Mouse (Mus musculus) activated CD4-positive, CD25-positive, alpha-beta regulatory T cell, adult 4 months (primary cell): ENCODE results near the gene Vav2. TPM values are rescaled to one million over a fixed set of nuclear protein-coding genes. Genes with fewer than 3 reads are reported as not detected.
A peak's percentile ranks its signal among the peaks of the same experiment; 100 is the strongest.

Experiments used
- ATAC-seq: one replicate; pipeline ENCODE4 v1.8.0; 2017
- polyA plus RNA-seq, 2 experiments: library from polyadenylated mRNA; unstranded; fragments of 100-300 nt; shearing (Covaris generic); gene quantifications; one replicate each; pipeline ENCODE4 v1.2.1; 2017

The Vav2 gene
- polyA plus RNA-seq, 2 experiments from 2014 or later: 5.8 to 8.3 TPM

DNA sequence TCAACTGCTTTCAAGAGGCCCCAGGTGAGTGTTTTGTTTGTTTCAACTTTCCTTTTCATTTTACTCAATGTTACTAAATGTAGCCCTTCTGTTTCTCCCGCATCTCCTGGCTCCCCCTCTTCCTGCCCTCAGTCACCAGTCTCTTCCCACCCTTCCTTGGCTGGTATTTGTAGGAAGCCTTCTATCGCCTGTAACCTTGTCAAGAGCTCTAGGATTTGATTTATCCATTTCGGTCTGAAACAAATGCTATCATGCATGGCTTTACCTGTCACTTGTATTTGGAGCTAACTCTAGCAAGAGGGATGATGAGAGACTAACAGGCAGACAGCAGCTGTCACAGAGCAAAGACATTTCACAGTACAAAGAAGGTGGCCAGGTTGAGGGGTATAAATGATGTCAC is 18.6 kb downstream of the Vav2 start:
- no peak for ATAC-seq

DNA sequence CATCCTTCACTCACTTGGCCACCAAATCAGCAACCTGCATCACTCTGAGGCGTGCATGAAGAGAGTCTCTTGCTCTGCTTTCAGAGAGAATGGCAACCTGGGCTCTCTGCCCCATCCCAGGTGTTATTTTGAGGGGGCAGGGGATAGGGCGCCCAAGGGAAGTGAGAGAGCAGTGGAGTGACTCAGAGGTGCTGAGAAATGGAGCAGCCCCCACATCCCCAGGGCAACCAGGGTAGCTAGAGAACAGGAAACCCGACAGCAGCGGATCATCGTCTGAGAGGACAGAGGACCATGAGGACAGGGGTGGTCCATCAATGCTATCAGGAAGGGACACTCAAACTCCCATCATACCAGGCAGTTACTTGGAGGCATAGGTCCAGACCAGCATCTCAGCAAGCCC is 19.9 kb downstream of the Vav2 start:
- ATAC-seq: no peak

DNA sequence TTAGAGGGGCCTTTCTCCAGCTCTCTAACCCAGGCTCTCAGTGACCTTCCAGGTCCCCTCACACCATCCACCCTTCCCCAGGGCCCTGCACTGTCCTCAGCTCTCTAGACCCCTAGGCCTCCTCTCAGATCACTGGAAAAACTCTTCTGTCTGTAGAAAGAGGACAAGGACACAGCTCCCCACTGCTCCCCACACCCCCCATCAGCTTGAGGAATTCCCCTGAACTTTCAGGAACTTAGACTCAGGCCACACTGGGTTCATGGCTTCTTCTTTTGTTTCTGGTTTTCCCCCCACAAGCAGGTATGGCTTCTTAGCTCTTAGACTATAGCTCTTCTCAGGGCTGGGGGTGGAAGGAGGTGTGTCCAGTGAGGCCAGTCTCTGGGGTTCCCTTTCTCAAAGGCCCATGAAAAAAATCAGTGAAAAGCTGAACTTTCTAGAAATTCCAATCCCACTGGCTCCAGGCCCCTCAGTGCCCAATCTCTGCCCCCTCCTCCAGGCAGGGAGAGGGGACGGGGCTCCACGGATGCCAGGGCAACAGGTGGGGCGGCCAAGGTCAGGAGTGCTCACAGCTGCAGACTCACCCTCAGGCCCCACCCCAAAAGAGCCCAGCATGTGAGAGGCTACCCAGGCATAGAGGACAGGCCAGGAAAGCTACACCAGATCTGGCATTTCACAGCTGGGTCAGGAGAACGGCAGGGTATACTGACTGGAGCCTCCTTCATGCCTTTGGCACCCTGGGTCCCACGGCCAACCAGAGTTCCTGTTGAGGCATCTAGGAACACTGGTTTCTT is 21.5 kb downstream of the Vav2 start:
- no peak for ATAC-seq

DNA sequence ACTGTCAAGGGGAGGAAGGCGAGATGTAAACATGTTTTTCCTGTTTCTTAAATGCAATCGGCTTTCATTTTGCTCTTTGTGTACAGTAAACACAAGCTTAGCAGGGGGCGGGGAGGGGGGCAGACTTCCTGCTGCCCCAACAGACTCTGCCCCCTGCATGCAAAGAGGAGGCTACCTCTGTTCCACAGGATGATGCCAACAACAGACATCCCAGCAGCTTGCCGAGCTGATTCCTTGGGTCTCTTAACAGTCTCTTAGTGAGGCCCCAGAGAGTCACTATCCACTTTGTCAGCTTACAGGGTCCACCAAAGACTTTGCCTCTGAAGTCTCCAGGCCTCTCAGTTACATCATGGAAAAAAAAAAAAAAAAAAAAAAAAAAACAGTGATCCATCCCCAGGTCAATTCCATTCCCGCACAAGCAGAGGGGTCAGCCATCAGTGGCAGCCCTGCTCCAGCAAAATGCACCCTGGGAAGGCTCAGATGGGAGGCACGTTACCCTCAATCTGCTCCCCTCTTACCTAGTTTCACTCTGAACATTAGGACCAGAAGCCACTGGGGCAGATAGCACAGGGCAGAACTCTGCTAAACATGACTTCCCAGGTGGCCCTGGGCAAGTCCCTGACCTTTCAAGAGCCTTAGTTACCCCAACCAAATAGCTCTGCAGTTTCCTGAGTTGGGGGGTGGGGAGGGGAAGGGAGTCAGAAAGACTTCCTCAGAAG is 22.3 kb downstream of the Vav2 start:
- ATAC-seq: peak; percentile 72

DNA sequence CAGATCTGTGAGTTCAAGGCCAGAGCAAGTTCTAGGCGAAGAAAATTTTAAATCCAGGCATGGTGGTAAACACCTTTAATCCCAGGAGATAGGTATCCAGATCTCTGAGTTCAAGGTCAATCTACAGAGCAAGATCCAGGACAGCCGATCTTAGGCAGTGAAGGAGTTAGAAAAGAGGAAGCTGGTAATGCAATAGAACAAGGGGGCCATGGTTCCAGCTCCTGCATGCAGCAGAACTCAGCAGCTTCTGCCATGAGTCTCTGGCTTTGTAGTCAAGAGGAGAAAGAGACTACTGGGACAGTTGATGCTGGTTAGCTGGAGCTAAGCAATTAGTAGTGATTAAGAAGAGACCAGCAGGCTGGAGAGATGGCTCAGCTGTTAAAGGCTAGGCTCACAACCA is 25.3 kb downstream of the Vav2 start:
- ATAC-seq: no peak

DNA sequence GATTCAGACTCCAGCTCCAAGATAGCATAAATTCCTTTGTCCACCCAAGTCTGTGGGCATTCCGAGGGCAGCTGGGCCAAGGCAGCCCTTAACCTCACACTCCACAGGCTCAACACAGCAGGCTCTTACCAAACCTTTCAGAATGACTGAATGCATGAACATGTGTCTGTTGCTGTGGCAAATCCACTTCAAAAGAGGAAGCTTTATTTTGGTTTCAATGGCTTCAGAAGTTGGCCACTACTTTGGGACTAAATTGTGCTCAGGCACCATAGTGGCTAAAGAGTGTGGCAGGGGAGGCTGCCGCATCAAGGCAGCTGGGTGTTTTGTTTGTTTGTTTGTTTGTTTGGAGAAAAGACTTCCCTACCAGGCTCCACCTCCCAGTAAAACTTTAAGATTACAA is 26.8 kb downstream of the Vav2 start:
- no peak for ATAC-seq

DNA sequence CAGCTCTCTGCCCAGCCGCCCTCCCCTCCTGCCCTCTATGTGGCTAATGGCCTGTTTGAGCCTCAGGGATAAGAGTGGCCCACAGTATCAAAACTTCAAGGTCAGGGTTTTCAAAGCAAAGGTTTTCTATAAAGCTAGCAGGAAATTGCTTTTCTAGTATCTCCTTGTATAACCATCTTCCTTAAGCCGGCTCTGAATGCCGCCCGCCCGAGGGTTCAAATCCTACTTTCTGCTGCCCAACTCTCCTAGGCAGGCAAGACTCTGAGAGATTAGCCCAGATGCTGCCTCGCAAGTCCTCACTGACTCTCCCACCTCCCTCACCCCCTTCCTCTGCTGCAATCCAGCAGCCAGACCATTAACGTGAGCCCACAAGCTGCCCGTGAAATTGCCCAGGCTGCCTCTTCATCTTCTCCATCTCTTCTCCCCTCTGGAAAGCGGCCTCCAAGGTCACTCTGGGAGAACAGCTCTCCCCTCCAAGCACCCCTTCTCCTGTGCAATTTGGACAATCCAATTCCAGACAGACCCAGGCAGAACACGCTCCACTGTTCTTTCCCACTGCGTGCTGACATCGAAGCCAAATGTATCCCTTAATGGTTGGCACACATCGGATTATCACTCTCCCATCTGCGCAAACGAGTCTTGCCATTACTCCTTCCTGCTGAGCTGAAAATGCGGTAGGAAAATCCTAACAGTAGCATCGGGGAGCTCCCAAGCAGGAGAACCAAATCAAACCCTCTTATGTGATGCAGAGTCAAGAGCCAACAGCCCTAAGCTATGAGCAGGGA is 30.0 kb downstream of the Vav2 start:
- no peak for ATAC-seq

DNA sequence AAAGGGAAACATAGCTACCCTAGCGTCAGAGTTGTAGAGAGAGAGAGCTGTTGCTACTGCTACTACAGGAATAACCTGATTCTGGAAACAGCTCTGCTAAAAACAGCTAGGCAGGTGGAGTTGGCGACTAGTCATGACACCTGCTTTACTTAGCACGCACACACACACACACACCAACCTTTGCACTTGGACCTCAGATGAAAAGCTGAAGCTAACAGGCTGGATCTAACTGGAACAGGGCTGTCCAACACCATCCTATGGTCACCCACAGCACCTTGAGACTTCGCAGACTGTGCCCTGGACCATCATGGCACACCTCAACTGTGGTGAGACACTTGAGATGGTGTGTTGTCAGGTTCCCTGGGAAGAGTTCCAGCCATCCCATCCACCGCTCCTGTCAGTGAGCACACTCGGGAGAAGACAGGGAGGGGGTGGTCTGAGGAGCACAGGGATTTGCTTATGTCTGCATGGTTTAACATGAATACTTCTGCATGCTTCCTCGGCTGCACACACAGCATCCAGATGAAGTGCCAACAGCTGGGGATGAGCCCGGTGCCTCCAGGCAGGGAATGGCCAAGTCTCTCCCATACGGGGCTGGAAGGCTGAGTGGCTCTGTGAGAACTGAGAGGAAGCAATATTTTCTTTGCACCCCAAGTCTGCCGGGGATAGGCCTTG is 32.5 kb downstream of the Vav2 start:
- no peak for ATAC-seq

DNA sequence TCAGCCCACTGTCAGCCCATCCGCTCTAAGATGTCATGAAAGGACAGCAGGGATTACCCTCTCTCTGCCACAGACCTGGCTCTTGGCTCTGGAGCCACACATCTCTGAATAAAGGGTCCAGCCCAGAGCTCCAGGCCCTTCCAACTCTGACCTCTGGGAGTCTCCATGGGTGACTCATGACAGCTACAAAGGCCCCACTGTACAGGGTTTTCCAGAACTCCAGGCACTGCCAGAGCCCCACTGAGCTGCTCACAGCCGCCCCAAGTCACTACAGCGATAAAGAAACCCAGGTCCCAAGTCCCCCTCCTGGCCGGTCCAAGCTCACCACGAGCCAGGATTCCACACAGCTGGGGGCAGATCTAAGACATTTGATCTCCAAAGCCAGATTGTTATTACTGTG is 34.6 kb downstream of the Vav2 start:
- no peak for ATAC-seq

DNA sequence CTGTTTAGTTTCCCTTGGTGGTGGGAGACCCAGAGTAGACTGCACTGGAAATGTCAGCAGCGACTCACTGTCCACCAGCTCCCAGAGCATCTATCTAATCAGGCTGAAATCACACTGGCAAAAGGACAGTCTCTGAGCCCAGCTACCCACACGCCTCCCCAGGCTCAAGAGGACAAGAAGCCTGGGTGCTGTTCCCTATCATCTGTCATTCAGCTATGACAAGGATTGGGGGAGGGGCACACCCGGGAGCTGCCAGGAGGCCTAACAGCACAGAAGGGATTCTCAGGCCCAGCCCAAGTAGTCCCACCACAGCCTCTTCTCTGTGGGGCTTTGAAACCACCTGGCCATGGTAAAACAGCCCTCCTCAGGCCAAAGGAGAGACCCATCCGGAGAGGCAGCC is 36.1 kb downstream of the Vav2 start:
- ATAC-seq: no peak

DNA sequence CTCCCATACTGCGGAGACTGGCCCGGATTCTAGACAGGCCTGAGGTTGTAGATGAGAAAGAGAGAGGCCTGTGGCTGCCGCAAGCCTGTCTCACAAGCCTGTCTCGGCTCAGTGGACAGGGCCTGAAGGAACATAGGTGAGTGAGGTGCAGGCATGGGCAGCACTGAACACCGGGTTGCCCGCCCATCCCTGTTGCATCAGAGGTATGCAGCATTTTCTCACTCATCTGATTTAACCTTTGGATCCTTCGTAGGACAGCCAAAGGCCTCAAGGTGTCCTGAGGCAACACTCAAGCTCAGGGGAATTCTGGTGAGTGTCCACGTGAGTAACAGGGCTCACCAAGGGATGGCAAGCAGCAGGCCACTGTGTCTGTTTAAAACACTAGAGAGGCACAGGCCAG is 36.5 kb downstream of the Vav2 start:
- ATAC-seq: no peak

DNA sequence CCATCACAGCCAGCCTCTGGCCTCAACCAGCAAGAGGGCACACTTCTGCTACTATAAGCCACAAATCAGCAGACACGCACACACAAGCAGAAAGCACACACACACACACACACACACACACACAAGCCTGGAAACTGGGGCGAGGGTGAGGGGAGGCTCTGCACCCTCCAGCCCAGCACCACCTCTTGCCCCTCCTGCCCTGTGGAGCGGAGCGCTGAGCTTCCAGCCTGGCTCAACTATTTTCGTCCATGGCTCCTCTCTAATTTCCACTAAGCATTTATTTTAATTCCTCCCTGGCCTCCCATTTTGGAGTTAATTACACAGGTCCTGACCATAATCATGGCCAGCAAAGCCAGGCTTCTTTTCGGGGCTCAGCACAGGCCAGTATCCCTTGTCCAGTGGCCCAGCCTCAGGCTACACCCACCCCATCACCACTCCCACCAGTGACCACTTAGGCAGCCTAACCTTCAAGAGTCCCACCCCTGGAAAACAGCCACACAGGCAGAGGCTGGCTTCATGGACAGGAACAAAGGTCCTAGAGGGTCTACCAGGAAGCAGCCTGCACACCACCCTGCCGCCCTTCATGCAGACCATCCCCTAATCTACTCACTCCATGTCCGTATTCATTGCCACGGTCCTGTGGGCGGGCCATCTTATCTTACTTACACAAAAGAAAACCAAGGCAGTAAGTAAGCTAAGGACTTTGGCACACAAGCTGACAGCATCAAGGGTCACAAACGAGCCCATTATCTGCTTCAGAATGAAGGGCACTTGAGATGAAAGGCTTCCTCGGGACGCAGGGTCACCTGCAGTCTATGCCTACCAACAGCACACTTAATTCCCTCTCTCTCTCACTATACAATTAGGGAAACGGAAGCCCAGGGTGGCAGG is 37.3 kb downstream of the Vav2 start:
- no peak for ATAC-seq

DNA sequence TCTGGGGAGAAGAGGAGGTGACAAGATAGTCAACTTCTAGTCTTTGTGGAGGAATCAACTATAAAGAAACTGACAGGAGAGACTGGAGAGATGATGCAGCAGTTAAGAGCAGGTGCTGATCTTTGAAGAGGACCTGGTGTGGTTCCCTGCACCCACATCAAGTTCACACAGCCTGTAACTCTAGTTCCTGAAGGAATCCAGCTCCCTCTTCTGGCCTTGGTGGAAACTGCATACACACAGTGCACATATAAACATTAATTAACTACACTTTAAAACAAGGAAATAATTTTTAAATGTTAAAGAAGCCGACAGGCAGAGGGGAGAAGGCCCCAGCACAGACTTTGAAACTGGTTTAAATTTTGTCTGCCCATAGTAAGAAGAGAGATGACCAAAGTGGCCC is 39.6 kb downstream of the Vav2 start:
- no peak for ATAC-seq

DNA sequence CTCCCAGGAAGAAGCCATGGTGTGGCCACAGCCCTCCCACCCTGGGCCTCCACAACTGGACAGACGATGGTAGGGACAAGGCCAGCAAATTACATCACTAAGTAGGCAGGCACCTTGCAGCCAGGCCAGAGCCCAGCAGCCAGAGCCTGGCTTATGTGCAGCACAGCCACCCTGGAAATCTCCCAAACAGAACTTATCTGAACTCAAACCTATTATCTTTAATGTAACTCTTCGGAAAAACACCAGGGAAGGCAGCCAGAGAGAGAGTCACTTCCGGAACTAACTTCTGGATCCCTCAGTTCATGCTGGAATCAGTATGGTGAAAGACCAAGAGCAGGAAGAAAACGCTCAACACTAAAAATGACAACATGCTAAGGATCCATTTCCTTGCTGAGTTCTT is 45.1 kb downstream of the Vav2 start:
- no peak for ATAC-seq

DNA sequence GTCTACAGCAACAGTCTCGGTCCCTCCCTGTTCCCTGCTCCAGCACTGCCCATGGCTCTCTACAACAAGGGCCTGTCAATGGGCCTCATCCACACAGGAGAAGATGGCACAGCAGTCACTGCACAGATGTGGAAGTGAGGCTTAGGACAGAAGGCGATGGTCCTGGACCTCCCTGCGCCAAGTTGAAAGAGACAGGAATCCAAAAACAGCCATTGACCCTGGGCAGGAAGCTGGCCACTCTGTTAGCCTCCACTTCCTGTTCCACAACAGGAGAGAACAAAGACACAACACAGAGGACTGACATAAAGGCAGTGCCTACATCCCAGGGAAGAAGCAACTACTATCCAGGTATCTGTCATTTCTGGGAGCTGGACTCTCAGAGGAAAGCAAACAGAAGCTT is 45.6 kb downstream of the Vav2 start:
- ATAC-seq: no peak

DNA sequence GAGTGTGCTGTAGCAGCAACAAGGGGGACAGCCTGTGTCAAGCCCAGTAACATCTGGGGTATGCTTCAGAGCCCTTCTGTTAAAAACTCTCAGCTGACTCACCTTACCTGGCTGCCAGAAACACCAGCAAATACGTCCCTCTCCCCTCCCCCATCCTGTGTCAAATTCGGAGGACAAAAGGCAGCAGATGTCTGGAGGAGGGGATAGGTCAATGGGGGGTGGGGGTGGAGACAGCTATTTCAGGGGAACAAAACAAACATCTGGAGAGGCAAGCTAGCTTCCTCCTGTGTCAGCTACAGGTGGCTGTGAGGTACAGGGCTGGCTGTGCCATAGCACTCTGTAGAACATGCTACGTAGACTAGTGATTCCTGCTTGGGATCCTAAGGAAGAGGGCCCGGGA is 49.0 kb downstream of the Vav2 start:
- no peak for ATAC-seq

DNA sequence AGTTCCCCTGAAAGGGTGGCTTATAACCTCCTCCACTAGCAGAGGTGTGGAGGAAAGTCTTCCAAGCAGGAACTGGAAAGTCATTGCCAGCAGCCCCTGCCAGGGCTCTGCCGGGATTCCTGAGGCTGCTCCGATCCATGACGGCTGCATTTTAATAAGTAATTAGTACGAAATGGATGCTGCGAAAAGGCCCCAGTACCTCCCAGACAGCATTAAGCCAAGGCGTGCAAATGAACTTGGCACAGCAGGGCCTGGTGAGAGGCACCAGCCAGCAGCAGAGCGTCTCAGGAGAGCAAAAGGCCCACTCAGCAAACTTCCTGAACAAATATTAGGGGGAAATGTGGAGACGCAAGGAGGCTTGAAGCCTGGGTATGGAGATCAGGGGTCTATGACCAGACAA is 49.7 kb downstream of the Vav2 start:
- ATAC-seq: no peak

DNA sequence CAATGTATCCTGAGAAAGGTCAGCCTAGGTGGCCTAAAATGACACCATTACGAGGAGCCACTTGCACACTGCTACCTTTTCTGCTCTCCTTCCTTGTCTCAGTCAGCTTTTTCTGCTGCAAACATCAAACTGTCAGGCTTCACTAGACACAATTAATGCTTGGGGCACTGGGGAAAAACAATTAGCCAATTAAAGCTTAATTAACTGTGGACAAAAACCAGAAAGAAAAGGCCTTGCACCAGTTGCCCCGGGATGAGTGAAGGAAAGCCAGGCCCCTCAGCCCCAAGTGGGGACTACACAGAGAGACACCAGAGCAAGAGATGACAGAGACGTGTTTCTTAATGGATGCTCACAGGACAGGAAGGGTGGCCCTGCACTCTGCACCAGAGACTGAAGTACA is 51.7 kb downstream of the Vav2 start:
- ATAC-seq: no peak

DNA sequence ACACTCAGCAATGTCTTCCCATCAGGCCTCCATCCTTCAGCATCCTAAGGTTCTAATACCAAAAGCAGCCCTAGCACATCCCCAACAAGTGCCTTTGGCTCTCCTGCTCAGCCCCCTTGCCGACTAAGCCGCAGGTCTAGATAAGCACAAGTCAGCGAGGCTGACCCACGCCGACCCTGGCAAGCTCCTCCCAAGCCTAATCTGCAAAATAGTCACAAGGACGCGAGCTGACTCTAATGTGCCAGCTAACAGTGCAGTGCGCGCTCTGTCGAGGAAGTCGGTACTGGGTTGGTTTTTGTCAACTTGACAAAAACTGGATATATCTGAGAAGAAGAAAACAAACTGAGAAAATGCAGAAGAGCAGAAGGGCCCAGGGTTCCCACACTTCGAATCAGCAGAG is 53.5 kb downstream of the Vav2 start:
- no peak for ATAC-seq

DNA sequence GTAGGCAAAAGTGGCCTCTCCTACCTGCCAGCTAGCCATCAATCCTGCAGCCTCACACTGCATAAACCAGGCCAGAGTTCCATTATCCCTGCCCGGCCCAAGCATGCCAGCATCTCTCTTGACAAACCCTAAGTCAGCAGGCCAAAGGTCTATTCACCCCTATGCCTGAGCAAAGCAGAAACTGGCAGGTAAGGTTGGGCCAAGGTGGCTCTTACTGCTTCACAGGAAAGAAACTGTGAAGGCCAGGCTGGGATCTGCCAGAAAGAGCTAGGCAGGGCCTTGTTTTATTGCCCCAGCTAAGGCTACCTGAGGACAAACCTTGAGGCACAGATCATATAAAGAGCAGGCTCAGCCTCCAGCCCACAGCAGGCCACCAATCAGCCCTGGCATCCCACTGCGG is 55.4 kb downstream of the Vav2 start:
- ATAC-seq: no peak

DNA sequence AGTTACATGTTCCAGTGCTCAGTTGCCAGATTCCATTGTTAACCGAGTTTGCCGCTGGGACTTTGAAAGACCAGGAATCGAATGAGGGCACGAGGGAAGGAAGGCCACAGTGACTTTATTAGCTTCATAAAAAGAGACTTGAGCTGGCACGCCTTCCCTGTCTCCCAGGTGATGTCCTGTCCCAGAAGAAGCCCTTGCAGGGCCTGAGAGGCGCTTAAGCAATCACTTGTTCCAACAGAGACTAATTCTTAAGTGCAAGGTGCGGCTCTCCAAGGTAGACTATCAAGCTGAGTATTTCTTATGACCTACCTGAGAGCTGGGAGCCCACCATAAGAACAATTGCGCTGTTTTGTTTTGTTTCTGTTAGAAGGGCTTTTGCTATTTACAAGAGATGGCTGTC is 57.9 kb downstream of the Vav2 start:
- no peak for ATAC-seq

DNA sequence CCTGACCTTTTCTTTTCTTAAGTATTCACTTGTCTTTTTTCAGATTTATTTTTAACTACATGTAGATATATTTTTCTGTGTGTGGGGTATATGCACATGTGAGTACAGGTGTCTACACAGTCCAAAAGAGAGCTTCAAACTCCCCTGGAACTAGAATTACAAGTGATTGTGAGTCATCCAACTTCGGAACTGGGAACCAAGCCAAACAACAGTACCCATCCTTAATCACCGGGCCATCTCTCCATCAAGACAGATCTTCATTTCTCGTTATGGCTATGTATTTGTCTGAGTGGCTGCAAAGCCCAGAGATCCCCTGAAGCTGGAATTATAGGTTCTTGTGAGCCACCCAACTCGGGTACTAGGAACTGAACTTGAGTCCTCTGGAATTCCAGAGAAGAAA is 61.5 kb downstream of the Vav2 start:
- ATAC-seq: no peak
